Mouse (Mus musculus) Patski (cell line): ENCODE measurements around the gene F830045P16Rik. TPM values are rescaled to one million over a fixed set of nuclear protein-coding genes. Genes with fewer than 3 reads are reported as not detected.
A peak's percentile ranks its signal among the peaks of the same experiment; 100 is the strongest.
"Not testable (repeated sequence)": the region's sequence is repeated elsewhere in the genome, so short reads cannot be mapped to it uniquely, and the experiment has no call there.

Experiments
- ATAC-seq: fragments of 100-300 bp; one replicate; pipeline ENCODE4 v1.8.0; 2021
- CTCF ChIA-PET: fragments of 350-600 bp; sonication (Branson Sonifier 250); formaldehyde crosslinking; loops from one replicate; lab custom pipeline; 2022; ENCODE audit warnings: inconsistent platforms; lab: Charles Lee
- POLR2A ChIA-PET: fragments of 350-600 bp; sonication (Branson Sonifier 250); formaldehyde crosslinking; loops from one replicate; lab custom pipeline; 2022; ENCODE audit warnings: antibody characterized with exemption, inconsistent platforms; lab: Charles Lee
- DNase-seq: peaks from one replicate; pipeline ENCODE4 v3.0.0-alpha.2; 2011; ENCODE audit warnings: low read depth, low spot score
- H3K27me3 ChIP-seq: fragments of 371-371 bp; one replicate; pipeline ENCODE4 v1.5.1; 2021
- CTCF ChIP-seq: fragments of 100-300 bp; IDR thresholded peaks from one replicate; pipeline ENCODE4 v1.5.1; 2021
- in situ Hi-C: fragments of 300-500 bp; cut with MboI; formaldehyde crosslinking; loops from 3 replicates; pipeline ENCODE4 v1.11.1; 2018; ENCODE audit warnings: low pct_unique_long_range_greater_than_20kb, mixed read lengths
- polyA plus RNA-seq: library from polyadenylated mRNA; unstranded; gene quantifications from one replicate; pipeline ENCODE4 v1.2.3, GENCODE M21; 2021

Gene F830045P16Rik
- polyA plus RNA-seq, 1 experiment from 2014 or later = not detected

GRCm38 (mm10) chr2:129502641-129503040 lies 33.8 kb downstream of the F830045P16Rik start:
- H3K27me3 ChIP-seq = peaks cover 26% of the 10 kb centered on the region
- in situ Hi-C loops = no loop called here
- ChIA-PET POLR2A (no interaction called here), CTCF (no interaction called here)
- ATAC-seq = no peak
- peak; percentile 79 for TF ChIP-seq CTCF
- DNase-seq = peak; percentile 7

GRCm38 (mm10) chr2:129489496-129490285 lies 46.7 kb downstream of the F830045P16Rik start:
- POLR2A ChIA-PET = no interaction called here
- DNase-seq (no peak), ATAC-seq (no peak)
- no peak for TF ChIP-seq CTCF
- peaks cover 42% of the 10 kb centered on the region for H3K27me3 ChIP-seq
- in situ Hi-C loops = loop anchor here (10.0 kb wide), 1 partner anchor 385 kb away; no protein-coding TSS in a partner anchor
- CTCF ChIA-PET = no interaction called here

- CTCF ChIA-PET = no interaction called here
- in situ Hi-C loops = no loop called here
- TF ChIP-seq CTCF = no peak
- no peak for DNase-seq
- POLR2A ChIA-PET = no interaction called here
- H3K27me3 ChIP-seq = peaks cover 53% of the 10 kb centered on the region
- ATAC-seq = no peak
Observed at GRCm38 (mm10) chr2:129483150-129483549, 53.3 kb downstream of the F830045P16Rik start.

- peak; percentile 4 for DNase-seq
- peak; percentile 54 for TF ChIP-seq CTCF
- ATAC-seq = no peak
- peaks cover 34% of the 10 kb centered on the region for H3K27me3 ChIP-seq
- in situ Hi-C loops = no loop called here
- ChIA-PET POLR2A (no interaction called here), CTCF (interaction anchor here (0.7 kb wide), 1 partner anchor 10 kb away, joined by 3 read pairs; no protein-coding TSS in a partner anchor)
Observed at GRCm38 (mm10) chr2:129471905-129472304, 64.5 kb downstream of the F830045P16Rik start.

- no peak for ATAC-seq
- in situ Hi-C loops = no loop called here
- no peak for TF ChIP-seq CTCF
Observed at GRCm38 (mm10) chr2:129470839-129471238, 65.6 kb downstream of the F830045P16Rik start.

GRCm38 (mm10) chr2:129438772-129439171 lies 97.6 kb downstream of the F830045P16Rik start:
- peak; percentile 52 for TF ChIP-seq CTCF
- DNase-seq, CTCF ChIA-PET, POLR2A ChIA-PET, ATAC-seq, in situ Hi-C loops: not testable (repeated sequence)
- peaks cover 21% of the 10 kb centered on the region for H3K27me3 ChIP-seq

More at GRCm38 (mm10) chr2:129470839-129471238, 65.6 kb downstream of the F830045P16Rik start:
- ChIA-PET POLR2A (no interaction called here), CTCF (interaction anchor here (1.0 kb wide), 1 partner anchor 11 kb away, joined by 3 read pairs; no protein-coding TSS in a partner anchor)
- DNase-seq = no peak
- peaks cover 38% of the 10 kb centered on the region for H3K27me3 ChIP-seq

GRCm38 (mm10) chr2:129435154-129435553 lies 101.2 kb downstream of the F830045P16Rik start:
- TF ChIP-seq CTCF = peak; percentile 44
- in situ Hi-C loops = no loop called here
- ChIA-PET POLR2A (no interaction called here), CTCF (interaction anchor here (1.0 to 1.4 kb wide), 2 partner anchors 74 to 260 kb away, joined by 3 to 4 read pairs; no protein-coding TSS in a partner anchor)
- H3K27me3 ChIP-seq = peaks cover 12% of the 10 kb centered on the region
- ATAC-seq (no peak), DNase-seq (no peak)

- in situ Hi-C loops = no loop called here
- no peak for TF ChIP-seq CTCF
- DNase-seq = no peak
- POLR2A ChIA-PET = no interaction called here
- H3K27me3 ChIP-seq = peaks cover 35% of the 10 kb centered on the region
- CTCF ChIA-PET = interaction anchor here (1.4 kb wide), 1 partner anchor 10 kb away, joined by 4 read pairs; no protein-coding TSS in a partner anchor
- no peak for ATAC-seq
Observed at GRCm38 (mm10) chr2:129423741-129424140, 112.7 kb downstream of the F830045P16Rik start.

- CTCF ChIA-PET = interaction anchor here (1.3 kb wide), 1 partner anchor 16 kb away, joined by 3 read pairs; no protein-coding TSS in a partner anchor
- in situ Hi-C loops = no loop called here
- DNase-seq = no peak
- ATAC-seq = no peak
- peaks cover 43% of the 10 kb centered on the region for H3K27me3 ChIP-seq
- TF ChIP-seq CTCF = no peak
- POLR2A ChIA-PET = no interaction called here
Observed at GRCm38 (mm10) chr2:129420897-129421561, 115.4 kb downstream of the F830045P16Rik start.

- CTCF ChIA-PET = interaction anchor here (1.5 kb wide), 1 partner anchor 11 kb away, joined by 6 read pairs; no protein-coding TSS in a partner anchor
- no peak for DNase-seq
Observed at GRCm38 (mm10) chr2:129419361-129419880, 117.0 kb downstream of the F830045P16Rik start.

More at GRCm38 (mm10) chr2:129419361-129419880, 117.0 kb downstream of the F830045P16Rik start:
- ATAC-seq = no peak
- POLR2A ChIA-PET = no interaction called here
- TF ChIP-seq CTCF = no peak
- H3K27me3 ChIP-seq = peaks cover 43% of the 10 kb centered on the region
- in situ Hi-C loops = no loop called here
